Mouse (Mus musculus) midbrain, embryonic 10.5 days (tissue): ENCODE measurements around the gene Cmc4. TPM values are rescaled to one million over a fixed set of nuclear protein-coding genes. Genes with fewer than 3 reads are reported as not detected.

ENCODE experiments used
- polyA plus RNA-seq: library from polyadenylated mRNA; unstranded; fragments of >200 nt; fragmentation: Nextera tagmentation; extraction: Ambion mirVana; gene quantifications from 2 replicates; pipeline ENCODE4 v1.2.1, GENCODE M21; 2016

Gene Cmc4
- polyA plus RNA-seq, 1 experiment from 2014 or later: 17.5 TPM

Other genes with a start within 250 kb of the Cmc4 start
- 27.6 and 30.2 TPM in 2 replicates for gene Fundc2, start 34.2 kb downstream of the Cmc4 start, polyA plus RNA-seq
- 1.1 and 1.4 TPM in 2 replicates for gene F8, start 34.0 kb downstream of the Cmc4 start, polyA plus RNA-seq
- 7.9 and 10.3 TPM in 2 replicates for gene Mtcp1, start within 50 bp of the Cmc4 start, polyA plus RNA-seq
- gene Brcc3, start within 50 bp of the Cmc4 start, polyA plus RNA-seq: 72.1 and 72.5 TPM in 2 replicates
- gene Vbp1, start 97.7 kb upstream of the Cmc4 start, polyA plus RNA-seq: 209 and 215 TPM in 2 replicates
- 10.2 and 14.0 TPM in 2 replicates for gene Rab39b, start 161.6 kb upstream of the Cmc4 start, polyA plus RNA-seq